Mouse (Mus musculus): ENCODE measurements at regions not wholly inside any gene's neighbourhood (a gene's known extent, or its start where the extent isn't known, plus 50 kb on each side); places are given as distances from the start of the nearest gene placed in this dataset.
A peak's percentile ranks its signal among the peaks of the same experiment; 100 is the strongest.

DNA sequence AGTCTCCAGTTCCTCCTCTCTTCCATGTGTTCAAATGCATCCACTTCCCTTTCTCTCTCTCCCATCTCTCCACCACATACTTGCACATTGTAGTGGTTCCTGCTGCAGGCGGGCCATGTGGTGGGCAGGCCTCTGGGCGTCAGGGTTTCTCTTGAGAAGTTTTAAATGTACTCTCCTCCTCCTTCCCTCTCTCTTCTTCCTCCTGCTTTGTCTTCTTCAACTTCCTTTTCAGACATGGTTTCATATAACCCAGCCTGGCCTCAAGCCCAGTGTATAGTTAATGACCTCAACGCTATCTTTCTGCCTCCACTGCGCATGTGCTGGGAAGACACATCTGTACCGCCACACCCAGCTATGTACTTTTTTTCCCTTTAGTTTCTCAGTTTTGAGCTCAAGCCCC is 110.3 kb upstream of the Abca1 start:
- Histone ChIP-seq H3K4me3 (ENCODE audit: low read length) (no peak overlapping the region), H3K4me2 (replicated peaks; ENCODE audit: low read depth, low read length) (no peak overlapping the region), H3K36me3 (ENCODE audit: insufficient read depth, low read length) (no peaks in the 10 kb centered on the region), H3K9me3 (ENCODE audit: low read length) (no peaks in the 10 kb centered on the region), H3K27ac (ENCODE audit: low read length) (no peak overlapping the region), H3K9ac (replicated peaks; ENCODE audit: low read length) (no peak overlapping the region), H3K4me1 (ENCODE audit: insufficient read depth, low read length) (no peaks in the 10 kb centered on the region), H3K27me3 (ENCODE audit: insufficient read depth, low read length) (no peaks in the 10 kb centered on the region)
- WGBS: 78% methylated on average over 5 of the region's 5 CpGs
- ATAC-seq (ENCODE audit: low FRiP score, low TSS enrichment): no peak

DNA sequence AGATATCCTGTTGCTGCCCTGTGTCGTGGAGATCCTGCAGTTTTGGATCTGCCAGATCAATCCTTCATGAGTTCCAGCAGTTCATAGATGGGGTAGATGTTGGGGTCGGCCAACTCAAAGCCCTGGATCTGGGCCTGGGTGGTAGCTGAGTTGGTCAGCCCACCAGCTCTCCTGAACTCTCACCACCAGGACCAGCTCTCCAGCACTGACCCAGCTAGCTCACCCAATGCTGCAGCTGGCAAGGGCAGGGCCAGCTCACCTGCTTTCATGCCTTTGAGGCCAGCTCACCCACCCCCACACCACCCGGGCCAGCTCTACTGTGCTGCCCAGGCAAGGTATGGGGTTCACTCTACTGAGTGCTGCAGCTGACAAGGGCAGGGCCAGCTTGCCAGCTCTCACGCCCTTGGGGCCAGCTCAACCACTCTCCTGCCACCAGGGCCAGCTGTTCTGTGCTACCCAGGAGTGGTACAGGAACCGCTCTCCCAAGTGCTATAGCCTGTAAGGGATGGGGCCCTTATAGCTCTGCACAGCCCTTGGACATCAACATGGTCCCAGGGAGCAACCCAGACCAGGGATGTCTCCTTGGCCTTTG is 109.7 kb upstream of the Abca1 start:
- Histone ChIP-seq H3K4me3 (ENCODE audit: low read length) (no peak overlapping the region), H3K4me1 (ENCODE audit: insufficient read depth, low read length) (no peaks in the 10 kb centered on the region), H3K27ac (ENCODE audit: low read length) (no peak overlapping the region), H3K36me3 (ENCODE audit: insufficient read depth, low read length) (no peaks in the 10 kb centered on the region), H3K4me2 (replicated peaks; ENCODE audit: low read depth, low read length) (no peak overlapping the region), H3K27me3 (ENCODE audit: insufficient read depth, low read length) (no peaks in the 10 kb centered on the region), H3K9ac (replicated peaks; ENCODE audit: low read length) (no peak overlapping the region), H3K9me3 (ENCODE audit: low read length) (no peaks in the 10 kb centered on the region)
- 91% methylated on average over 5 of the region's 5 CpGs for WGBS
- no peak; the same call in 1 of the 2 replicates for ATAC-seq (ENCODE audit: low FRiP score, low TSS enrichment)

DNA sequence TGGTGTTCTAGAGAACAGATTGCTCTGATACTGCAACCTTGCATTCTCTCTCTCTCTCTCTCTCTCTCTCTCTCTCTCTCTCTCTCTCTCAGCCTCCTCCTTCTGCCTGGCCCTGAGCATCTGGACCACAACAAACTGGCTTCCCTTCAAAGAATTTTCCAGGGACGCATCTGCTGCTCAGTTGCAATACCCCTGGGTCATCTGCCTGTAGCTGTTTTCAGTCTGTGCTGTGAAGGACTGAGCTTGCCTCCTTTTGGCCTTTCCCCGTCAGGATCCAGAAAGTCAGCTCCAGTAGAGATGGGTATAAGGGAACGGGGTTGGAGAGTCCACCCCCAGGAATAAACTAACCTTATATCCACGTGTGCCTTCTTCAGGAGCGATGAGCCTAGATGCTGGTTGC is 105.2 kb upstream of the Abca1 start:
- 80% methylated on average over 5 of the region's 5 CpGs for WGBS
- Histone ChIP-seq H3K9me3 (ENCODE audit: low read length) (no peaks in the 10 kb centered on the region), H3K27me3 (ENCODE audit: insufficient read depth, low read length) (no peaks in the 10 kb centered on the region), H3K4me1 (ENCODE audit: insufficient read depth, low read length) (peaks cover 11% of the 10 kb centered on the region; the same call in 1 of the 2 replicates), H3K9ac (replicated peaks; ENCODE audit: low read length) (no peak overlapping the region), H3K4me3 (ENCODE audit: low read length) (no peak overlapping the region), H3K27ac (ENCODE audit: low read length) (no peak overlapping the region), H3K36me3 (ENCODE audit: insufficient read depth, low read length) (no peaks in the 10 kb centered on the region), H3K4me2 (replicated peaks; ENCODE audit: low read depth, low read length) (no peak overlapping the region)
- ATAC-seq (ENCODE audit: low FRiP score, low TSS enrichment): no peak

DNA sequence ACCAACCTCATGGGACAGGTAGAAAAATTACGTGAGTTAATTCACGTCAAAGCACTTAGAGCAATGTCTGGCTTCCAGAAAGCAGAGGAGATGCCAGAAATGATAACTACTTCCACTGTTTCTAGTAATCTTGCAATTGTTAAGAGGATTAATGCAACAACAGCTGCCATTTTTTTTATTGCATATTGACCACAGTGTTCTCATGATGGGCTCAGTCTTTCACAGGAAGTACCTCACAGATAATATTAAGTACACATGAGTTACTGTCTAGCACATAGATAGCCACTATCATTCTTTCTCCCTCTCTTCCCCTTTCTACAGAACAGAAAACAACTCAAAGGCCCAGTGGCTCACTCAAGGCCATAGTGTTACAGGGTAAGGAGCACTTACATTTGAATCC is 104.8 kb upstream of the Abca1 start:
- Histone ChIP-seq H3K9ac (replicated peaks; ENCODE audit: low read length) (no peak overlapping the region), H3K27me3 (ENCODE audit: insufficient read depth, low read length) (no peaks in the 10 kb centered on the region), H3K36me3 (ENCODE audit: insufficient read depth, low read length) (no peaks in the 10 kb centered on the region), H3K27ac (ENCODE audit: low read length) (no peak overlapping the region), H3K4me3 (ENCODE audit: low read length) (no peak overlapping the region), H3K9me3 (ENCODE audit: low read length) (no peaks in the 10 kb centered on the region), H3K4me1 (ENCODE audit: insufficient read depth, low read length) (peaks cover 11% of the 10 kb centered on the region; the same call in 1 of the 2 replicates), H3K4me2 (replicated peaks; ENCODE audit: low read depth, low read length) (no peak overlapping the region)
- ATAC-seq (ENCODE audit: low FRiP score, low TSS enrichment): no peak
- WGBS: 71% methylated on average over 2 of the region's 2 CpGs

DNA sequence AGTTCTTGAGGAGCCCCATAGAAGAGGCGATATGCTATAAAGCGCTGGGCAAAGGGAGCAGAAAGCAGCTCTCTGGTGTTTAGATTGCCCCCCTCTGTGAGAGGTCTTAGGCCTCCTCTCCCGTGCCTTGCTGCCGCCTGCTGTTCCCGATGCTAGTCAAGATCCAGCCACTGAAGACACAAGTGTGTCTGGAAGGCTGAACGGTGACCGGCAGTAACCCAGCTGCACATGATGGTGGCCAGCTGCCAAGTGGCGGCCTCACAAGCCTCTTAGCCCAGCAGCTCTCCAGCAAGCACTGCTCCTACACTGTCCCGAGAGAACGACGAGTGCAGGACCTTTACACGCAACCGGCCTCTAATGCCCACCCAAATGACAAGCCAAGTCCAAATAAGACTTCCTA is 104.1 kb upstream of the Abca1 start:
- Histone ChIP-seq H3K9me3 (ENCODE audit: low read length) (no peaks in the 10 kb centered on the region), H3K4me1 (ENCODE audit: insufficient read depth, low read length) (peaks cover 11% of the 10 kb centered on the region; the same call in 1 of the 2 replicates), H3K4me3 (ENCODE audit: low read length) (no peak overlapping the region), H3K9ac (replicated peaks; ENCODE audit: low read length) (no peak overlapping the region), H3K4me2 (replicated peaks; ENCODE audit: low read depth, low read length) (no peak overlapping the region; the same call in 1 of the 2 replicates), H3K27ac (ENCODE audit: low read length) (no peak overlapping the region), H3K27me3 (ENCODE audit: insufficient read depth, low read length) (no peaks in the 10 kb centered on the region), H3K36me3 (ENCODE audit: insufficient read depth, low read length) (no peaks in the 10 kb centered on the region)
- 45% methylated on average over 13 of the region's 13 CpGs for WGBS
- peak; percentile 83 for ATAC-seq (ENCODE audit: low FRiP score, low TSS enrichment)

DNA sequence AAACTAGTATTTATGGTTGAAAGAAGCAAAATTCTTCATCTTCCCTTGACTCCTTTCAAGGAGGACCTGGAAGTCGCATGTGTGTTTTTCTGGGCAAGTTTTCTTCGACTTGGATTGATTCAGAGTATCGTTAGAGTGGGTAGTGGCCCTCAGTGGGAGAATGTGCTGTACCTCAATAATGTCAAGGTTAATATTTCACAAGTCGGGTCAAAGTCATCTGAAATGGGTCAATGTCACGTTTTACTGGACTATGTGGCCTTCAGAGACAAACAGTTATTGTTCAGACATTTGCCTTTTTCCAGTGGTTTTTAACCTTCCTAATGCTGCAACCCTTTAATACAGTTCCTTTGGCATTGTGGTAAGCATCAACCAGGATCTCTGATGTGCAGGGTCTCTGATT is 102.8 kb upstream of the Abca1 start:
- Histone ChIP-seq H3K4me1 (ENCODE audit: insufficient read depth, low read length) (peaks cover 11% of the 10 kb centered on the region; the same call in 1 of the 2 replicates), H3K27me3 (ENCODE audit: insufficient read depth, low read length) (no peaks in the 10 kb centered on the region), H3K9me3 (ENCODE audit: low read length) (no peaks in the 10 kb centered on the region), H3K9ac (replicated peaks; ENCODE audit: low read length) (no peak overlapping the region), H3K27ac (ENCODE audit: low read length) (no peak overlapping the region), H3K4me3 (ENCODE audit: low read length) (no peak overlapping the region), H3K4me2 (replicated peaks; ENCODE audit: low read depth, low read length) (no peak overlapping the region), H3K36me3 (ENCODE audit: insufficient read depth, low read length) (no peaks in the 10 kb centered on the region)
- 76% methylated on average over 5 of the region's 5 CpGs for WGBS
- ATAC-seq (ENCODE audit: low FRiP score, low TSS enrichment): no peak

DNA sequence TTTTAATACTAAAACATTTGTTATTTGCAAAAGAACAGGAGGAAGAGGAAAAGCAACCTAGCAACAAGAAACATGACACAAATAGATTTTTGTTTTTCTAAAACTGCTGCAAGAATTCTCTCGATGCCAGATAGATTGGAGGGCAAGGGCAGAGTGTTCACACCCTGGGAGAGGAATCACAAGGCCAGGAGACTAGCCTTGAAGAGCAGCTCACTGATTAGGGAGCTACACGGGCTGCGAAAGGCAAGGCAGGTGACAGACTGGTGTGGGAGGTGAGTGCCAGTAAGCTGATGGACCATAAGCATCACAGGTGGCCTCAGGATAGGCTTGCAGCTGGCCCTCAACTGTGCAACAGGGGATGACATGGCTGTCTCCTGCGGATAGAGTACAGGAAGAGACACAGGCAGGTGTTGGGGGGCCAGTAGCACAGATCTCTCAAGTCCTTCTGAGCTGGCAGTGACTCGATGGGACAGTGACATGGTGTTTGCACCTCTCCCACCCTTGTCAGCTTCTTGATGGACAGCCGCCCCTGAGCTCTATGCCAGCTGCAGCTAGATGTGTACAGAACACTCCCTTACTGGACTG is 102.0 kb upstream of the Abca1 start:
- WGBS: 64% methylated on average over 6 of the region's 6 CpGs
- Histone ChIP-seq H3K9me3 (ENCODE audit: low read length) (no peaks in the 10 kb centered on the region), H3K4me1 (ENCODE audit: insufficient read depth, low read length) (peaks cover 11% of the 10 kb centered on the region; the same call in 1 of the 2 replicates), H3K4me3 (ENCODE audit: low read length) (no peak overlapping the region), H3K36me3 (ENCODE audit: insufficient read depth, low read length) (no peaks in the 10 kb centered on the region), H3K27me3 (ENCODE audit: insufficient read depth, low read length) (no peaks in the 10 kb centered on the region), H3K27ac (ENCODE audit: low read length) (no peak overlapping the region), H3K4me2 (replicated peaks; ENCODE audit: low read depth, low read length) (no peak overlapping the region), H3K9ac (replicated peaks; ENCODE audit: low read length) (no peak overlapping the region)
- no peak for ATAC-seq (ENCODE audit: low FRiP score, low TSS enrichment)

DNA sequence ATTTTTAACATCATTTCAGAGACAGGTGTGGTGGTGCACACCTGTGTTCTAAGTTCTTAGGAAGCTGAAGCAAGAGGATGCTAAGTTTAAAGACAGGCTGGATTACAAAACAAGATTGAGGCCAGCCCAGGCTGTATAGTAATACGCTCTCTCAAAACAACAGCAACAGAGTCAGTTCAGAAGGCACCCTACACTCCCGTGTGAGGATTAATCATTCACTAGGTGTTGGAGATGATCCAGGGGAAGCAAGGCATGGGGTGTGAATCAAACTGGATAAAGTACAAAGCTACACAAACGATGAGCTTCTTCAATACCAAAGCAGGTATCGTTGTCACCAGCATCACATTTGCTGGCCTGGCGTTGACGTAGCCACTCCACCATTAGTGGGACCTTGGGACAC is 99.3 kb upstream of the Abca1 start:
- Histone ChIP-seq H3K4me1 (ENCODE audit: insufficient read depth, low read length) (peaks cover 8% of the 10 kb centered on the region; the same call in 1 of the 2 replicates), H3K9me3 (ENCODE audit: low read length) (no peaks in the 10 kb centered on the region), H3K9ac (replicated peaks; ENCODE audit: low read length) (no peak overlapping the region), H3K4me3 (ENCODE audit: low read length) (no peak overlapping the region), H3K27me3 (ENCODE audit: insufficient read depth, low read length) (no peaks in the 10 kb centered on the region), H3K36me3 (ENCODE audit: insufficient read depth, low read length) (no peaks in the 10 kb centered on the region), H3K27ac (ENCODE audit: low read length) (no peak overlapping the region), H3K4me2 (replicated peaks; ENCODE audit: low read depth, low read length) (no peak overlapping the region)
- no peak for ATAC-seq (ENCODE audit: low FRiP score, low TSS enrichment)
- WGBS: 86% methylated on average over 6 of the region's 6 CpGs

DNA sequence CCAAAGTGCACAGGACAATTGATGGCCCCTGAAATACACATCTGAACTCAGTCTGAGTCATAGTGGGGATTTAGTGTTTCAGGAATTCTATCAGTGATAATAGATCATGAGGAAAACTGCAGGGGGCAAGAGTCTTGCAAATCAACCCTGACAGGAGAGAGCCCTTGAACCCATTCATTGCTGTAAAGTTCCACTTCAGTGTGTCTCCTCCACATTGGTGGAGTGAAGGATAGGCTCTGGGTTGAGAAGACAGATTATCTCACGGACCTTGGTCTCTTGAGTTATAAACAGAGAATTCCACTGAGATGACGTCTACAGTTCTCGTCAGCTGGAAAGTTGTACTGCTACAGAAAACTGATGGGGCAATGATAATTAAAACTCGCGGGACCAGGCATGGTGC is 97.3 kb upstream of the Abca1 start:
- no peak for ATAC-seq (ENCODE audit: low FRiP score, low TSS enrichment)
- Histone ChIP-seq H3K4me3 (ENCODE audit: low read length) (no peak overlapping the region), H3K36me3 (ENCODE audit: insufficient read depth, low read length) (no peaks in the 10 kb centered on the region), H3K4me1 (ENCODE audit: insufficient read depth, low read length) (no peaks in the 10 kb centered on the region), H3K9me3 (ENCODE audit: low read length) (no peaks in the 10 kb centered on the region), H3K27ac (ENCODE audit: low read length) (no peak overlapping the region), H3K27me3 (ENCODE audit: insufficient read depth, low read length) (no peaks in the 10 kb centered on the region), H3K4me2 (replicated peaks; ENCODE audit: low read depth, low read length) (no peak overlapping the region), H3K9ac (replicated peaks; ENCODE audit: low read length) (no peak overlapping the region)
- 70% methylated on average over 5 of the region's 5 CpGs for WGBS

DNA sequence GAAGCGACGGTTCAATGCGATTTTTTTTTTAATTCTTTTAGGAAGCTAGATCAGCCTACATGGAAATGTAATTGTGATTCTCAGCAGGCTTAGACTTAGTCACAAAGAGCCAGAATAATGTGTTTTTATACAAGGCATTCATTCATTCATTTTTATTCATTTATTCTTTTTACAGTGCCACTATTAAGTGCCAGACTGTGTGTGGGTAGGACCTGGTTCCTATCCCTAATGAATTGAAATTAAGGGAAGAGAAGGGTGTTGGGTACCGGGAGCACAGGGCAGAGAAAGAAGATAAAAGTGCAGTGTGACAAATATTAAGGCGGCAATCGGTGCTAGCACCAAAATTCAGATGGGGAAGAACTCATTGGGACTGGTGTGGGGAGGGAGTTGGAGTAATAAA is 94.8 kb upstream of the Abca1 start:
- Histone ChIP-seq H3K9ac (replicated peaks; ENCODE audit: low read length) (no peak overlapping the region), H3K27ac (ENCODE audit: low read length) (no peak overlapping the region), H3K4me2 (replicated peaks; ENCODE audit: low read depth, low read length) (no peak overlapping the region), H3K9me3 (ENCODE audit: low read length) (0 out of 2 replicates have a peak, but pooled peaks cover 5% of the 10 kb centered on the region), H3K36me3 (ENCODE audit: insufficient read depth, low read length) (no peaks in the 10 kb centered on the region), H3K4me1 (ENCODE audit: insufficient read depth, low read length) (no peaks in the 10 kb centered on the region), H3K4me3 (ENCODE audit: low read length) (no peak overlapping the region), H3K27me3 (ENCODE audit: insufficient read depth, low read length) (no peaks in the 10 kb centered on the region)
- no peak for ATAC-seq (ENCODE audit: low FRiP score, low TSS enrichment)
- WGBS: 92% methylated on average over 6 of the region's 6 CpGs
